8 mouse cellular contexts compared by ENCODE assay signal in the genomic region with DNA sequence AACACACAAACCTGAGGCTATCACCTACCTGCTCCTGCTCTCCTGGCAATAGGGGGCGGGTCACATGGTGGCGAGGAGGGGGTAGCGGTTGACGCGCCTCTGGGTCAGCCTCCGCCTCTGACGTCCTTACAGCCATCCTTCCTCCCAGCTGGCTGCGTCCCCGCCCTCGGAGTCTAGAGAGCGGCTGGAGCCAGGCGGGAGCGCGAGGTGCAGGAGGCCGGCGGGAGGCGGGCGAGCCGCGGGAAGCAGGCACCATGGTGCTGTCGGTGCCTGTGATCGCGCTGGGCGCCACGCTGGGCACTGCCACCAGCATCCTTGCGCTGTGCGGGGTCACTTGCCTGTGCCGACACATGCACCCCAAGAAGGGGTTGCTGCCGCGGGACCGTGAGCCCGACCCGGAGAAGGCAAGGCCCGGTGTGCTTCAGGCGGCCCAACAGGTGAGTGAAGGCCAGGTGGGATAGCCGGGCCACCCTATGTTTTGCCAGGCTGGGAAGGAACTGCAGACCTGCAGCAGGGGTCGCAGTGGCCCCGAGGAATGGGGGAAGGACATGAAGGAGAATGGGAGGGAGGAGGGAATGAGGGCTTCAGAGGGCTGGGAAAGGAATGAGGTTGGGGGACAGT. TPM values are rescaled to one million over a fixed set of nuclear protein-coding genes. Genes with fewer than 3 reads are reported as not detected.
DNase-seq lines count a peak whose midpoint lies in the region; ATAC-seq and TF ChIP-seq lines count a peak whose summit lies in the region.

A gene (plus strand): TSS at position 166 of the 621 bp plus-strand sequence.

- H3K4me2 ChIP-seq in limb, embryonic 12.5 days = peak within 1 kb of the TSS; percentile 88
- H3K4me2 ChIP-seq in midbrain, embryonic 16.5 days (ENCODE audit: low read length) = peak within 1 kb of the TSS; percentile 69

- ATAC-seq in limb, embryonic 12.5 days (ENCODE audit: insufficient number of reproducible peaks, insufficient read depth, low FRiP score, low TSS enrichment, low read depth) = peak; percentile 48; the same call in 1 of the 2 replicates
- ATAC-seq in midbrain, embryonic 16.5 days = peak; percentile 84

- WGBS in limb, embryonic 12.5 days = under 1% methylated on average over 37 of the region's 38 CpGs
- under 1% methylated on average over 38 of the region's 38 CpGs for WGBS in midbrain, embryonic 16.5 days

- H3K4me3 ChIP-seq in cortical plate, adult 2 months (ENCODE audit: insufficient read depth, low read length) = peak within 1 kb of the TSS; percentile 99
- peak within 1 kb of the TSS; percentile 45 for H3K4me3 ChIP-seq in limb, embryonic 12.5 days (replicated peaks)
- H3K4me3 ChIP-seq in midbrain, embryonic 16.5 days (ENCODE audit: low read depth, low read length) = peak within 1 kb of the TSS; percentile 60

- 0 out of 2 replicates have a peak, but pooled peaks cover 4% of the 10 kb centered on the region for H3K9me3 ChIP-seq in limb, embryonic 12.5 days
- H3K9me3 ChIP-seq in midbrain, embryonic 16.5 days (replicated peaks; ENCODE audit: control insufficient read depth, low read length, poor library complexity, severe bottlenecking) = no peaks in the 10 kb centered on the region

- H3K9ac ChIP-seq in limb, embryonic 12.5 days (replicated peaks) = peak within 1 kb of the TSS; percentile 53; the same call in 1 of the 2 replicates
- peak within 1 kb of the TSS; percentile 86 for H3K9ac ChIP-seq in midbrain, embryonic 16.5 days (ENCODE audit: low read depth, low read length)

- no peaks in the 10 kb centered on the region for H3K36me3 ChIP-seq in limb, embryonic 12.5 days
- H3K36me3 ChIP-seq in midbrain, embryonic 16.5 days (ENCODE audit: control insufficient read depth, insufficient read depth, low read length) = no peaks in the 10 kb centered on the region

- peak; percentile 73 for DNase-seq in adrenal gland, postnatal 10 days
- peak; percentile 59 to 61 for DNase-seq in gastrocnemius, postnatal 4 days (ENCODE audit: low spot score in 2 of 2)
- peak; percentile 9 to 12 for DNase-seq in kidney, adult 8-10 months
- peak; percentile 58 for DNase-seq in telencephalon, adult 2 months (ENCODE audit: low read depth, low spot score)
- no peak for DNase-seq in spleen, postnatal 14 days (ENCODE audit: low spot score in 2 of 2)

- no peak for TF ChIP-seq CTCF in cortical plate, adult 2 months (IDR thresholded peaks at IDR 0.05; ENCODE audit: extremely low read depth, insufficient read depth, low read length)

- peak; percentile 75 for TF ChIP-seq POLR2A in cortical plate, adult 2 months (IDR thresholded peaks at IDR 0.05; ENCODE audit: extremely low read depth, insufficient read depth, low read length)

- H3K27ac ChIP-seq in cortical plate, adult 2 months (ENCODE audit: insufficient read depth, low read length) = peak within 1 kb of the TSS; percentile 91
- H3K27ac ChIP-seq in limb, embryonic 12.5 days = no peak within 1 kb of the TSS
- H3K27ac ChIP-seq in midbrain, embryonic 16.5 days (ENCODE audit: low read length) = peak within 1 kb of the TSS; percentile 82

- peaks cover 55% of the 10 kb centered on the region for H3K27me3 ChIP-seq in limb, embryonic 12.5 days
- no peaks in the 10 kb centered on the region for H3K27me3 ChIP-seq in midbrain, embryonic 16.5 days (ENCODE audit: control insufficient read depth, insufficient read depth, low read depth, low read length)

- H3K4me1 ChIP-seq in cortical plate, adult 2 months (ENCODE audit: control insufficient read depth, insufficient read depth, low read length) = 0 out of 2 replicates have a peak, but pooled peaks cover 2% of the 10 kb centered on the region
- peaks cover 48% of the 10 kb centered on the region for H3K4me1 ChIP-seq in limb, embryonic 12.5 days (replicated peaks)
- H3K4me1 ChIP-seq in midbrain, embryonic 16.5 days (ENCODE audit: control insufficient read depth, insufficient read depth, low read length) = peaks cover 57% of the 10 kb centered on the region

RNA-seq across cellular contexts. Expression of the gene that starts here (rescaled TPM):
- 1 to 10 TPM in 1 of 2 experiments, under 1 TPM in 1; 0.97 to 1.1 TPM for total RNA-seq in adrenal gland, postnatal 10 days (2021)
- polyA plus RNA-seq in cortical plate, adult 2 months (2012; rRNA removed) = 146 and 160 TPM in 2 replicates
- 1 to 10 TPM; 3.5 to 4.1 TPM for total RNA-seq in gastrocnemius, postnatal 4 days (2021)
- 5.4 and 6.5 TPM in 2 replicates for polyA plus RNA-seq in limb, embryonic 12.5 days (2016; fragmentation: Nextera tagmentation; extraction: Ambion mirVana)
- polyA plus RNA-seq in midbrain, embryonic 16.5 days (2015; fragmentation: Nextera tagmentation; extraction: Ambion mirVana) = 112 and 145 TPM in 2 replicates

Comparison
In these comparisons a context has a peak if more than half of its experiments do, and no peak if none do; other contexts are left out.
1. RNA of the gene that starts here (polyA plus RNA-seq): 146 to 160 TPM in cortical plate, adult 2 months and 112 to 145 TPM in midbrain, embryonic 16.5 days; 5.4 to 6.5 TPM in limb, embryonic 12.5 days; every median in the first group is over 10 times any median in the second.
2. DNase-seq: peak in adrenal gland, postnatal 10 days (single experiment), gastrocnemius, postnatal 4 days (2 of 2), kidney, adult 8-10 months (2 of 2) and telencephalon, adult 2 months (single experiment); none in spleen, postnatal 14 days (0 of 2).
3. H3K4me3 ChIP-seq: peak in every context shown above with its lines; median percentile 99 in cortical plate, adult 2 months; 60 in midbrain, embryonic 16.5 days; 45 in limb, embryonic 12.5 days.